Mouse (Mus musculus) spleen, adult 2 months (tissue): ENCODE results near the gene P2rx3. TPM values are rescaled to one million over a fixed set of nuclear protein-coding genes. Genes with fewer than 3 reads are reported as not detected.

Experiments
- DNase-seq, 2 experiments: peaks; one replicate each; pipeline versions ENCODE4 v3.0.0 to v3.0.0-alpha.2; 2012 to 2021; ENCODE audit warnings: low spot score in 2 of 2, low read depth in 1 of 2
- H3K27ac ChIP-seq: fragments of 200-500 bp; 2 replicates; pipeline ENCODE4 v1.5.1; 2012; ENCODE audit warnings: low read length, inconsistent platforms; ENCODE audit not compliant: insufficient read depth
- H3K27me3 ChIP-seq: fragments of 200-500 bp; 2 replicates; pipeline ENCODE4 v1.6.1; 2012; ENCODE audit warnings: mild to moderate bottlenecking, moderate library complexity, low read length, inconsistent platforms; ENCODE audit not compliant: control insufficient read depth, insufficient read depth
- H3K36me3 ChIP-seq: fragments of 200-500 bp; 2 replicates; pipeline ENCODE4 v1.6.1; 2012; ENCODE audit warnings: mild to moderate bottlenecking, low read length, inconsistent platforms; ENCODE audit not compliant: control insufficient read depth, insufficient read depth
- H3K4me1 ChIP-seq: fragments of 200-500 bp; 2 replicates; pipeline ENCODE4 v1.6.1; 2011; ENCODE audit warnings: inconsistent platforms; ENCODE audit not compliant: control insufficient read depth, insufficient read depth, insufficient read length
- H3K4me3 ChIP-seq: fragments of 200-500 bp; 2 replicates; pipeline ENCODE4 v1.5.1; 2011; ENCODE audit warnings: mild to moderate bottlenecking, inconsistent platforms; ENCODE audit not compliant: insufficient read depth, insufficient read length; ENCODE audit errors: extremely low read depth
- CTCF ChIP-seq: fragments of 200-500 bp; IDR thresholded peaks from 2 replicates; pipeline ENCODE4 v1.5.1; 2011; ENCODE audit warnings: mild to moderate bottlenecking, inconsistent platforms; ENCODE audit not compliant: insufficient read depth, insufficient read length, insufficient replicate concordance; ENCODE audit errors: extremely low read depth
- POLR2A ChIP-seq: fragments of 200-500 bp; IDR thresholded peaks from 2 replicates; pipeline ENCODE4 v1.6.1; 2011; ENCODE audit warnings: low read depth, low read length, inconsistent platforms
- WGBS: fragments of 180-500 bp; shearing (Covaris S2); methylation state at CpG from one replicate; pipeline ENCODE4 v1.1.7; 2018; 5-methylcytosine and 5-hydroxymethylcytosine counted together
- polyA plus RNA-seq: library from polyadenylated mRNA; depleted of rRNA; stranded (reverse); fragments of >200 nt; gene quantifications from 2 replicates; pipeline ENCODE4 v1.2.3, GENCODE M21; 2012

The P2rx3 gene
- polyA plus RNA-seq, 1 experiment: 0.28 TPM

DNA sequence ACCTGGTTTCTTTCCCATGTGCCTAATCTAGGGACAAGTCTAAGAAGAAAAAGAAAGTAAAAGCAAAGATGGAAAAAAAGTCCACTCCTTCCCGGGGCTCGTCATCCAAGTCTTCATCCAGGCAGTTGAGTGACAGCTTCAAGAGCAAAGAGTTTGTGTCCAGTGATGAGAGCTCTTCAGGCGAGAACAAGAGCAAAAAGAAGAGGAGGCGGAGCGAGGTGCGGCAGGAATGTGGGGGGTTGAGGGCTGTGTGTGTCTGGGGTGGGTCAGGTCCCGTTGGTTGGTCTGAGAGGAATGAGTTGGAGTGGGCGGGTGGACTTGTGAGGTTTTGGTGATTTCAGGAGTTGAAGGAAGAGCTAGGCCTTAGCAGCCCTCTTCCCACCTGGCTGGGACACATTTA is 9.0 kb upstream of the P2rx3 start:
- Histone ChIP-seq H3K36me3 (peaks cover 26% of the 10 kb centered on the region), H3K27me3 (no peaks in the 10 kb centered on the region), H3K4me1 (peaks cover 3% of the 10 kb centered on the region; the same call in 1 of the 2 replicates), H3K4me3 (no peak overlapping the region), H3K27ac (no peak overlapping the region)
- no peak for DNase-seq
- TF ChIP-seq CTCF (no peak), POLR2A (no peak)
- WGBS: 92% methylated on average over 8 of the region's 8 CpGs

DNA sequence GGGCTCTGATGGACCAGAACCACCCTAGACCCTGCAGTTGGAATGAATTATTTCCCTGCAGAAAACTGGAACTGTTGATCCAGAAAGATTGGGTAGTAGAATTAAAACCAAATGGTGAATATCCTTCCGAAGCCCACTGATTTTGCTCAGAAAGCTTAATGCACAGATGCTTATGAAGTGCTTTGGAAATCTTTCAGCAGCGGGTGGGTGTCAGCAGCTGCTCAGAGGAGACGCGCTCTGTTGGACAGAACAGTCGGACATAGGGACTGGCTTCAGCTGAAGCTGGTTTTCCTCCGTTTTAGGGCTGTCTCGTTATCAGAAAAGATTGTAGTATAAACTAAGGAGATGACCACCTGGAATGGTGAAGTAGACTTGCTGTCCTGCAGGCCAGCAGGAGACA is 6.4 kb upstream of the P2rx3 start:
- DNase-seq: peak in 1 of 2 experiments; percentile 26
- Histone ChIP-seq H3K4me3 (no peak overlapping the region), H3K4me1 (peaks cover 3% of the 10 kb centered on the region; the same call in 1 of the 2 replicates), H3K27ac (peak overlapping the region; percentile 76), H3K27me3 (no peaks in the 10 kb centered on the region), H3K36me3 (peaks cover 42% of the 10 kb centered on the region)
- TF ChIP-seq POLR2A: no peak
- TF ChIP-seq CTCF: no peak
- 62% methylated on average over 7 of the region's 7 CpGs for WGBS

DNA sequence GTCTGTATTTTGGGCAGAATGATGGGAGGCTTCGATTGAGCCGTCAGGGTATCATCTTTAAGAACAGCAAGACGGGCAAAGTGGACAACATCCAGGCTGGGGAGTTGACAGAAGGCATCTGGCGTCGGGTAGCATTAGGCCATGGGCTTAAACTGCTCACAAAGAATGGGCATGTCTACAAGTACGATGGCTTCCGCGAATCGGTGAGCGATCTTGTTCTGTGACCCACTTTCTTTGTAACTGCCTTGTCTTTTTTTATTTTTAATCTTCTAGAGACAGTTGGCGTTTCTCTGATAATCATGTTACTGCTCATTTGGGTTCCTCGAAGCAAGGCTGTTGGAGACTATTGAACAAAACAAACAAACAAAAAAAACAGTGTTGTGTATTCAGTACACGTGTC is 1.1 kb upstream of the P2rx3 start:
- peaks cover 6% of the 10 kb centered on the region; the same call in 1 of the 2 replicates for H3K4me1 ChIP-seq
- H3K27ac ChIP-seq: no peak overlapping the region
- no peak for TF ChIP-seq CTCF
- no peak for TF ChIP-seq POLR2A
- peaks cover 31% of the 10 kb centered on the region for H3K36me3 ChIP-seq
- WGBS: 85% methylated on average over 13 of the region's 13 CpGs
- H3K4me3 ChIP-seq: peak overlapping the region; percentile 9; the same call in 1 of the 2 replicates
- DNase-seq: no peak
- no peaks in the 10 kb centered on the region for H3K27me3 ChIP-seq

GRCm38 (mm10) chr2:85036507-85037046 is 685 bp downstream of the P2rx3 start:
- no peak for TF ChIP-seq CTCF
- TF ChIP-seq POLR2A: no peak
- H3K36me3 ChIP-seq: peaks cover 18% of the 10 kb centered on the region
- H3K27me3 ChIP-seq: no peaks in the 10 kb centered on the region
- 18% methylated on average over 11 of the region's 11 CpGs for WGBS
- H3K27ac ChIP-seq: no peak overlapping the region
- peak overlapping the region; percentile 92 for H3K4me3 ChIP-seq
- no peak for DNase-seq
- peaks cover 6% of the 10 kb centered on the region; the same call in 1 of the 2 replicates for H3K4me1 ChIP-seq

GRCm38 (mm10) chr2:85034169-85034568 is 3.1 kb downstream of the P2rx3 start:
- Histone ChIP-seq H3K4me3 (no peak overlapping the region), H3K27me3 (no peaks in the 10 kb centered on the region), H3K36me3 (no peaks in the 10 kb centered on the region; the same call in 1 of the 2 replicates), H3K27ac (no peak overlapping the region), H3K4me1 (peaks cover 6% of the 10 kb centered on the region; the same call in 1 of the 2 replicates)
- no peak for DNase-seq
- TF ChIP-seq CTCF (no peak), POLR2A (no peak)
- WGBS: 9% methylated on average over 7 of the region's 7 CpGs

- TF ChIP-seq CTCF: no peak
- TF ChIP-seq POLR2A: no peak
- Histone ChIP-seq H3K4me3 (no peak overlapping the region), H3K4me1 (peaks cover 6% of the 10 kb centered on the region; the same call in 1 of the 2 replicates), H3K36me3 (no peaks in the 10 kb centered on the region), H3K27ac (no peak overlapping the region), H3K27me3 (no peaks in the 10 kb centered on the region)
- 79% methylated on average over 2 of the region's 2 CpGs for WGBS
- DNase-seq: no peak
Measured at GRCm38 (mm10) chr2:85033121-85033520, 4.1 kb downstream of the P2rx3 start.

DNA sequence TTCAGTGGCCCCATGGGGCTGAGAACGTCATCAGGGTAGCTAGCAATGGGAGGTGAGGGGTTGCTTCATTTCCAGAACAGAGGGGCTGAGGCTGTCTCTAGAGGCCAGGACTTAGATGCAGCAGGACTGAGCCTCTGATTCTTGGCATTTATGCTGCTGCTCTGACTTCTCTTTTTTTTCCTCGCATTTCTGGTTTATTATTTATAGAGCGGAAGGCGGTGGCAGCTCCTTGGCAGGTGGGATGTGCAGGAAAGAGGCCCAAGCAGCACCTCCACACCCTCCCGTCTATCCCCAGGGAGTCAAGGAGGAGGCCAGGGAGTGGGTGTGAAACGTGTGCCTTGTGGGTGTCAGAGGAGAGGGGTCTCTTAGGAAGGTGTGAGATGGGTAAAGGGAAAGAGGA is 6.3 kb downstream of the P2rx3 start:
- no peaks in the 10 kb centered on the region for H3K36me3 ChIP-seq
- H3K4me1 ChIP-seq: no peaks in the 10 kb centered on the region; the same call in 1 of the 2 replicates
- no peak for TF ChIP-seq POLR2A
- no peak for TF ChIP-seq CTCF
- H3K4me3 ChIP-seq: no peak overlapping the region
- 32% methylated on average over 6 of the region's 6 CpGs for WGBS
- H3K27ac ChIP-seq: no peak overlapping the region
- H3K27me3 ChIP-seq: no peaks in the 10 kb centered on the region
- no peak for DNase-seq
